Mouse (Mus musculus) olfactory bulb, adult 2 months (tissue): ENCODE measurements around the gene N4bp1. TPM values are rescaled to one million over a fixed set of nuclear protein-coding genes. Genes with fewer than 3 reads are reported as not detected.

ENCODE experiments used
- H3K27ac ChIP-seq: fragments of 200-500 bp; 2 replicates; pipeline ENCODE4 v1.5.1; 2012; ENCODE audit warnings: low read depth, low read length; ENCODE audit not compliant: insufficient read depth
- H3K4me1 ChIP-seq: fragments of 200-500 bp; 2 replicates; pipeline ENCODE4 v1.6.1; 2012; ENCODE audit warnings: low read length; ENCODE audit not compliant: control insufficient read depth, insufficient read depth
- H3K4me3 ChIP-seq: fragments of 200-500 bp; 2 replicates; pipeline ENCODE4 v1.5.1; 2012; ENCODE audit warnings: mild to moderate bottlenecking, low read depth, low read length, moderate library complexity; ENCODE audit not compliant: insufficient read depth
- CTCF ChIP-seq: fragments of 200-500 bp; IDR thresholded peaks from 2 replicates; pipeline ENCODE4 v1.5.1; 2012; ENCODE audit warnings: low read depth, mild to moderate bottlenecking, low read length, moderate library complexity; ENCODE audit not compliant: insufficient read depth
- POLR2A ChIP-seq: fragments of 200-500 bp; IDR thresholded peaks from 2 replicates; pipeline ENCODE4 v1.6.1; 2012; ENCODE audit warnings: mild to moderate bottlenecking, low read depth, low read length, moderate library complexity; ENCODE audit not compliant: insufficient read depth
- WGBS: fragments of 180-500 bp; shearing (Covaris S2); methylation state at CpG from one replicate; pipeline ENCODE4 v1.1.7; 2018; 5-methylcytosine and 5-hydroxymethylcytosine counted together
- polyA plus RNA-seq: library from polyadenylated mRNA; stranded (reverse); fragments of >200 nt; gene quantifications from 2 replicates; pipeline ENCODE4 v1.2.4, GENCODE M21; 2012; ENCODE audit warnings: low replicate concordance; ENCODE audit not compliant: missing spikeins, insufficient read depth, insufficient read length

N4bp1 gene
- polyA plus RNA-seq, 1 experiment: not detected

DNA sequence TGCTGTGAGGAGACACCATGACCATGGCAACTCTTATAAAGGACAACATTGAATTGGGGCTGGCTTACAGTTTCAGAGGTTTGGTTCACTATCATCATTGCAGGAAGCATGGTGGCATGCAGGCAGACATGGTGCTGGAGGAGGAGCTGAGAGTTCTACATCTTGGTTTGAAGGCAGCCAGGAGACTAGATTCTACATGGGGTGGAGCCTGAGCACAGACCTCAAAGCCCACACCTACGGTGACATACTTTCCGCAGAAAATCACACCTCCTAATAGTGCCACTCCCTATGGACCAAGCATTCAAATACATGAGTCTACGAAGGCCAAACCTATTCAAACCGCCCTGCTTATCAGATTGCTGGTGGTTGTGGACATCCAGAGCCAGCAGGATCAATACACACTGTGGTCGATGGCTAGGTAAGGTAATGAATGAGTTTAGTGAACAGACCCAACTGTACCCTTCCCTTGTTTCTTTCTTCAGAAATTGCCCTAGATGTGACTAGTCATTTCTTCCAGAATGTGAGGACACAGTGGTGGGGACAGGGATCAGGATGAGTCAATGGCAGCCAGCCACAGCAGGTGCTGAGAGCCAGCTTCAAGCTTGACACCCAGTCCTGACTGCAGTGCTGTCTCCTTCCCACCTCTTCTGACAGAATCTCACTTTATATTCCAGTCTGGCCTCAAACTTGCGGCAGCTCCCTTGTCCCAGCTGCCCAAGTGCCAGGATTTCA is 46.2 kb downstream of the N4bp1 start:
- TF ChIP-seq POLR2A (no peak), CTCF (no peak)
- 96% methylated on average over 6 of the region's 6 CpGs for WGBS
- H3K4me3 ChIP-seq: no peak overlapping the region
- H3K4me1 ChIP-seq: peaks cover 5% of the 10 kb centered on the region; the same call in 1 of the 2 replicates
- no peak overlapping the region for H3K27ac ChIP-seq

GRCm38 (mm10) chr8:86837234-86837633 is 47.8 kb downstream of the N4bp1 start:
- Histone ChIP-seq H3K4me1 (peaks cover 1% of the 10 kb centered on the region; the same call in 1 of the 2 replicates), H3K27ac (no peak overlapping the region), H3K4me3 (no peak overlapping the region)
- 74% methylated on average over 2 of the region's 2 CpGs for WGBS
- no peak for TF ChIP-seq POLR2A
- TF ChIP-seq CTCF: no peak

- Histone ChIP-seq H3K27ac (no peak overlapping the region), H3K4me3 (no peak overlapping the region), H3K4me1 (no peaks in the 10 kb centered on the region)
- TF ChIP-seq POLR2A (no peak), CTCF (no peak)
Measured at GRCm38 (mm10) chr8:86835881-86836280, 49.2 kb downstream of the N4bp1 start.

DNA sequence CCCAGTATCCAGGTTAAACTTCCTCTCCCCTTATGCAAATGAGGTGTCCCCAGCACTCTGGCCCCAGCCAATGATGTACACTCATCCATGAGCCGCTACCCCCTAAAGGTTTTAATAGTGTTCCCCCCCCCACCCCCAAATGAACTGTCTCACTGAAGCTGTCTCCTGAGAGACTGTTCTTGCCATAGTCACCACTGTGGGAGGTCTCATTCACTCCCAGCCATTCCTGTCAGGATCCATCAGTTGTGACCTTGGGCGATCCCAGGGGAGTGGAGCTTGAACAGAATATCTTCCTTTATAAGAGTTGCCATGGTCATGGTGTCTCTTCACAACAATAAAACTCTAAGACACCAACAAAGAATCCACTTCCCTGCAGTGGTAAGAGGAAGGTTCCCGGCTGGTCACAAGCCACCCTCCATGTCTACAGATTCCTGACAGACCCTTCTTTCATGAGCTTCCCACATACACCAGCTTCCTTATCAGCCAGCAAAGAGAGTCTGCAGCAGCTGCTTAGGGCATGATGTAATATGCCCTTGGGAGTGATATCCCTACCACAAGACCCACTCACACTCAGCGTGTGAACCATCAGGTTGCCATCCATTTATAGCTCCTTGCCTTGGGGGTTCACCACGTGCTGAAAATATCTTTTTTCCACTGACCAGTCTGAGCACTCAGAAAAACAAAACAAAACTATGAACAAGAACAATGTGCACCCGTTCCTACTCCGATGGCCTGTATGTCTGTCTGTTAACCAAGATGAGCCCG is 50.4 kb downstream of the N4bp1 start:
- 83% methylated on average over 8 of the region's 8 CpGs for WGBS
- Histone ChIP-seq H3K27ac (no peak overlapping the region), H3K4me1 (no peaks in the 10 kb centered on the region), H3K4me3 (no peak overlapping the region)
- TF ChIP-seq CTCF (no peak), POLR2A (no peak)

DNA sequence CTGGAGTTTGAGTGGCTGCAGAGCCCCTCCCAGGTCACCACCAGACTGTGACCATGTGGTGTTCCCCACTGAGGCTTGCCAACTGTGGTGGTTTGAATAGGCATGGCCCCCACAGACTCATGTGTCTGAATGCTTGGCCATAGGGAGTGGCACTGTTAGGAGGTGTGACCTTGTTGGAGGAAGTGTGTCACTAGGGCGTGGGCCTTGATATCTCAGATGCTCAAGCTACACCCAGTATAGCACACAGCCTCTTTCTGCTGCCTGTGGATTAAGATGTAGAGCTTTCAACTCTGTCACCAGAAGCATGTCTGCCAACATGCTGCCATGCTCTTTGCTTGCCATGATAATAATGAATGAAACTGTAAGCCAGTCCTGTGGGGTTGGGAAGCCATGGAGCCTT is 51.1 kb downstream of the N4bp1 start:
- TF ChIP-seq CTCF (no peak), POLR2A (no peak)
- Histone ChIP-seq H3K4me1 (no peaks in the 10 kb centered on the region), H3K27ac (no peak overlapping the region), H3K4me3 (no peak overlapping the region)
- 83% methylated on average over 1 of the region's 1 CpGs for WGBS

GRCm38 (mm10) chr8:86828925-86829324 is 56.1 kb downstream of the N4bp1 start:
- peaks cover 5% of the 10 kb centered on the region; the same call in 1 of the 2 replicates for H3K4me1 ChIP-seq
- H3K4me3 ChIP-seq: no peak overlapping the region
- WGBS: 66% methylated on average over 2 of the region's 2 CpGs
- H3K27ac ChIP-seq: no peak overlapping the region
- TF ChIP-seq POLR2A (no peak), CTCF (no peak)

DNA sequence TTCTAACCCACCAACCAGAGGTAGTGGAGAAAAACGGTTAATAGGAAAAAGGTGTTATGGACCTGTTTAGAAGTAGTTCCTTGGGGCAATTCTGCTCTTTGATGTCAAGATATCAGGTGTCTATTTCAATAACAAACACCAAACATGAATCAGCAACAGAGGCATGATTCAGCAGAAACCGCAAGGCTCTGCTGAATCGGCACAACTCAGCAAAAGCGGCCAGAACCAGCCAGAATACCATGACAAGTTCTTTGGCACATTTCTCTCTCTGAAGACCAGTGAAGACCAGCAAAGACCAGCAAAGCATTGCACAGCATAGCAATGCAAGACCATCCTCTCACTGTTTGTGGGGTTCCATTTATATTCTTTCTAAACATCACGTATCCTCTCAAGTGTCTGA is 57.9 kb downstream of the N4bp1 start:
- Histone ChIP-seq H3K4me3 (no peak overlapping the region), H3K27ac (no peak overlapping the region), H3K4me1 (peaks cover 5% of the 10 kb centered on the region; the same call in 1 of the 2 replicates)
- TF ChIP-seq CTCF (no peak), POLR2A (no peak)
- 95% methylated on average over 5 of the region's 5 CpGs for WGBS

GRCm38 (mm10) chr8:86826538-86826937 is 58.5 kb downstream of the N4bp1 start:
- H3K27ac ChIP-seq: no peak overlapping the region
- no peak overlapping the region for H3K4me3 ChIP-seq
- TF ChIP-seq CTCF: no peak
- TF ChIP-seq POLR2A: no peak
- H3K4me1 ChIP-seq: peaks cover 5% of the 10 kb centered on the region; the same call in 1 of the 2 replicates
